Mouse (Mus musculus) stomach, postnatal 0 days (tissue): Measurements from ENCODE around the gene Zfp219.

Source experiments
- CTCF ChIP-seq: IDR thresholded peaks from 2 replicates; pipeline ENCODE4 v1.5.1; 2016; ENCODE audit warnings: antibody characterized with exemption, low read depth, mild to moderate bottlenecking, moderate library complexity
- EP300 ChIP-seq: optimal IDR thresholded peaks from 2 replicates; pipeline ENCODE3; 2016; ENCODE audit warnings: antibody characterized with exemption

- TF ChIP-seq CTCF (no peak), EP300 (no peak)
These were observed 5.7 kb downstream of the Zfp219 start for GRCm38 (mm10) chr14:52014761-52015311.
